Mouse (Mus musculus) left cerebral cortex, postnatal 14 days (tissue): Measurements from ENCODE around the gene Slc25a5. TPM values are rescaled to one million over a fixed set of nuclear protein-coding genes. Genes with fewer than 3 reads are reported as not detected.
A peak's percentile ranks its signal among the peaks of the same experiment; 100 is the strongest.
"Not testable (repeated sequence)": the region's sequence is repeated elsewhere in the genome, so short reads cannot be mapped to it uniquely, and the experiment has no call there.

ENCODE experiments used
- DNase-seq, 2 experiments: peaks; one replicate each; pipeline ENCODE4 v3.0.0; 2021 to 2022; ENCODE audit warnings: low spot score in 2 of 2, mixed read lengths in 1 of 2
- intact Hi-C: fragments of 180-260 bp; cut with DNase I; formaldehyde crosslinking; loops from one replicate; pipeline ENCODE4 v1.15.1; 2025
- total RNA-seq, 2 experiments: library from RNA; stranded (reverse); gene quantifications; 2 replicates each; pipeline ENCODE4 v1.2.3; 2021

Gene Slc25a5
- total RNA-seq, 2 experiments from 2014 or later = 363 to 370 TPM

GRCm38 (mm10) chrX:36796163-36796581 is 721 bp downstream of the Slc25a5 start:
- DNase-seq = peak; percentile 86 to 87
- intact Hi-C loops = no loop called here

GRCm38 (mm10) chrX:36796734-36797133 is 1.3 kb downstream of the Slc25a5 start:
- DNase-seq, intact Hi-C loops: not testable (repeated sequence)

- DNase-seq = no peak
- intact Hi-C loops = no loop called here
Measured at GRCm38 (mm10) chrX:36799131-36799879, 3.9 kb downstream of the Slc25a5 start.

GRCm38 (mm10) chrX:36803189-36803588 is 7.7 kb downstream of the Slc25a5 start:
- DNase-seq = no peak
- intact Hi-C loops = no loop called here

- no peak for DNase-seq
- intact Hi-C loops = no loop called here
Measured at GRCm38 (mm10) chrX:36804196-36804595, 8.7 kb downstream of the Slc25a5 start.

GRCm38 (mm10) chrX:36805466-36806235 is 10.2 kb downstream of the Slc25a5 start:
- no peak for DNase-seq
- intact Hi-C loops = no loop called here

- peak; percentile 89 for DNase-seq
- intact Hi-C loops = no loop called here
Measured at GRCm38 (mm10) chrX:36807360-36808317, 12.2 kb downstream of the Slc25a5 start.

GRCm38 (mm10) chrX:36808318-36808683 is 12.8 kb downstream of the Slc25a5 start:
- intact Hi-C loops = no loop called here
- DNase-seq = no peak

GRCm38 (mm10) chrX:36811377-36811776 is 15.9 kb downstream of the Slc25a5 start:
- intact Hi-C loops = no loop called here
- peak; percentile 25 to 33 for DNase-seq

GRCm38 (mm10) chrX:36814161-36814836 is 18.8 kb downstream of the Slc25a5 start:
- DNase-seq = no peak
- intact Hi-C loops = no loop called here

GRCm38 (mm10) chrX:36815022-36815421 is 19.6 kb downstream of the Slc25a5 start:
- no peak for DNase-seq
- intact Hi-C loops = no loop called here

- no peak for DNase-seq
- intact Hi-C loops = no loop called here
Measured at GRCm38 (mm10) chrX:36815439-36815838, 20.0 kb downstream of the Slc25a5 start.

- intact Hi-C loops = no loop called here
- no peak for DNase-seq
Measured at GRCm38 (mm10) chrX:36816368-36816899, 21.0 kb downstream of the Slc25a5 start.

GRCm38 (mm10) chrX:36816953-36817441 is 21.5 kb downstream of the Slc25a5 start:
- no peak for DNase-seq
- intact Hi-C loops = no loop called here

- no peak for DNase-seq
- intact Hi-C loops = no loop called here
Measured at GRCm38 (mm10) chrX:36819575-36819974, 24.1 kb downstream of the Slc25a5 start.

- DNase-seq = peak in 1 of 2 experiments; percentile 15
- intact Hi-C loops = no loop called here
Measured at GRCm38 (mm10) chrX:36820201-36820600, 24.8 kb downstream of the Slc25a5 start.

- intact Hi-C loops = no loop called here
- DNase-seq = no peak
Measured at GRCm38 (mm10) chrX:36823932-36824711, 28.7 kb downstream of the Slc25a5 start.

- no peak for DNase-seq
- intact Hi-C loops = no loop called here
Measured at GRCm38 (mm10) chrX:36825032-36825431, 29.6 kb downstream of the Slc25a5 start.
